Mouse (Mus musculus) neutrophil, adult 83 days (primary cell): ENCODE measurements around the gene Plxna2. TPM values are rescaled to one million over a fixed set of nuclear protein-coding genes. Genes with fewer than 3 reads are reported as not detected.

ENCODE experiments used
- total RNA-seq, 2 experiments: library from RNA; stranded (reverse); gene quantifications; one replicate each; pipeline ENCODE4 v1.2.4; 2023

Gene Plxna2
- total RNA-seq: under 1 TPM; 0.15 to 0.18 TPM

DNA sequence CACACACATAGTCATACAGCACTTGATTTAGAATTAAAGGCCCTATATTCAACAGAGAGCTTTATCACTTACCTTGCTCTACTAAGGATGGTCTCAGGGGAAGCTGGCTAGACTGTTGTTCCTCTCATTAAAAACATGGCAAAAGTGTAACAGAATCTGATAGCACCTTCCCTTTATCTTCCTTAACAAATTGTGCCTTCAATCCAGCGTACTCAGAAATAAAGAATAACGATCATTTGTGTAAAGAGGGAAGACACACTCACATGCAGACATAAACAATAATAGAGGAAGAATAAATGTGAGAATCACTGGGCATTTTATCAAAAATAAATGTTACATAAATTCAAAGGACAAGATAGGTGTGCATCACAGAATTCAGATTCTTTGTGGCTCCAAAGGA is at the start of gene Plxna2:
Gene Plxna2, plus strand, starts transcription at position 301 of the 400 bp plus-strand sequence.

